Mouse (Mus musculus) bone marrow macrophage, adult 2 months (primary cell): ENCODE results near the gene Irf7. TPM values are rescaled to one million over a fixed set of nuclear protein-coding genes. Genes with fewer than 3 reads are reported as not detected.

Experiments used
- H3K27ac ChIP-seq: 2 replicates; pipeline ENCODE4 v1.5.1; 2012; ENCODE audit warnings: low read depth, low read length; ENCODE audit not compliant: insufficient read depth
- H3K4me1 ChIP-seq: 2 replicates; pipeline ENCODE4 v1.6.1; 2012; ENCODE audit warnings: low read length; ENCODE audit not compliant: control insufficient read depth, insufficient read depth
- H3K4me3 ChIP-seq: 2 replicates; pipeline ENCODE4 v1.5.1; 2012; ENCODE audit warnings: mild to moderate bottlenecking, low read length, moderate library complexity; ENCODE audit not compliant: insufficient read depth
- CTCF ChIP-seq: IDR thresholded peaks from 2 replicates; pipeline ENCODE4 v1.5.1; 2012; ENCODE audit warnings: low read depth, mild to moderate bottlenecking, low read length, moderate library complexity
- POLR2A ChIP-seq: IDR thresholded peaks from 2 replicates; pipeline ENCODE4 v1.6.1; 2012; ENCODE audit warnings: mild to moderate bottlenecking, low read depth, low read length, borderline replicate concordance
- polyA plus RNA-seq: library from polyadenylated mRNA; stranded (reverse); fragments of >200 nt; gene quantifications from 2 replicates; pipeline ENCODE4 v1.2.4, GENCODE M21; 2012; ENCODE audit not compliant: missing spikeins, insufficient read depth, insufficient read length

Irf7 gene
- polyA plus RNA-seq, 1 experiment, result 168 TPM

DNA sequence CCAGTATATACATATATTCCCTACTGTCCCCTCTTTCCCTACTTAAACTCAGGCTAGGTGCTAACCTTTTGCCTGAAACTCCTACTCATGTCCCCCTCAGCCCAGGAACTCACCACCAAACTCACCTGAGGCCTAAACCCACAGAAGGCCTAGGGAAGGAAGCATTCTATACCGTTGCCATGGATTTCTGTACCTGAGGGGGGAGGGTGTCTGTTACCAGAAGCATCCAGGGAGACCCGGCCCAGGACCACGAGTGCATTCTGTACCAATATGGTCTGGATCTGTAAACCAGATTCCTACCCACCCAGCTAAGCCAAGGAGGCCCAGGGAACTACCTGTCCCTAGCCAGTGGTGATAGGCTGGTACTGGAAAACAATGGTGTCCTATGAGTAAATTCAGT lies 52.0 kb downstream of the Irf7 start:
- TF ChIP-seq POLR2A (no peak), CTCF (no peak)
- Histone ChIP-seq H3K4me3 (no peak overlapping the region), H3K27ac (no peak overlapping the region), H3K4me1 (peaks cover 8% of the 10 kb centered on the region)

DNA sequence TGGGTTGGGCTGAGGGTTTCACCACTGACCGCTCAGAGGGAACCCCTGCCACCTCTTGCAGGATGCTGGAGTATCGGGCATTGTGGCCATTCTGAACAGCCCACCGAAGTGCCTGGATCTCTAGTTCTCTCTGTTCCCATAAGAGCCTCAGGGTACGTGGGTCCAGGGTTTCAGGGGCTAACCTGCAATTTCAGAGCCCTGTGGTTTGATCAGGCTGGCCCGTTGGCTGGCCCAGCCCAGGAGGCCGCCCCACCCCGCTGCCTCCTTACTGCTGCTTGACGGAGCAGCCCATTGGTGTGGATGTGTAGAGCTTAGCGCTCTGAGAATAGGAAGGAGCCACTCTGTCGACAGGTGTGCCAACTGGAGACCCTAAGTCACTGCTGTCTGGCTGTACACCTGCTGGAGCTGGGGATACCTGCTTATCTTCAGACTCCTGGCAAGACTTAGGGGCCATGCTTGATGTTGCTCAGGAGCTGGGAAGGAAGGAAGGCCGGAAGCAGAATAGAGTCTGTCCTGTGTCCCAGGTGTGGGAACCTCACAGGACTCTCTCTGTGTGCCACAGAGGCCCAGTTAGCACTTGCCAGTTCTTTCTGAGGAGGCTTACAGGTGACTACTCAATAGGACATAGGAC lies 52.6 kb downstream of the Irf7 start, which contains the start of gene Lmntd2:
Gene Lmntd2 (minus strand): TSS at position 476 of the 631 bp plus-strand sequence.
- H3K4me1 ChIP-seq, result peaks cover 3% of the 10 kb centered on the region
- TF ChIP-seq CTCF (no peak), POLR2A (no peak)
- no peak within 1 kb of the TSS for H3K4me3 ChIP-seq
- H3K27ac ChIP-seq, result no peak within 1 kb of the TSS

DNA sequence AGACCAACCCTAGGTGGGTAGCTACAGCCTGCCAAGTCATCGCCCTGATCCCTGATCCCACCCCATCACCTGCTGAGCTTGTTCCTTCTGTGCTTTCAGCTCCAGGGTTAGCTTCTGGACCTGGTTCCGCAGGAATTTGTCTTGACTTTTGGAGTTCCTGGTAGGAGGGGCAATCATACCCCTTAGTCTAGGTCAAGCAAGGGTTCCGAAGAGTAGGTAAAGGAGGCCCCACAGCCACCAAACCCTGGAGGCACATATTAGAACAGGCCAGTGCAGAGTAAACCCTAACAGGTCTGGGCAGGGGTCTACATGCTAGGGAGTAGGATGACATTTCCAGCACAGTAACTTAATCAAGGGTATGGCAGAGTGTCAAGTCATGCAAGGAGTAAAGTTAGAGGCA lies 53.1 kb downstream of the Irf7 start:
- TF ChIP-seq POLR2A (no peak), CTCF (no peak)
- H3K4me3 ChIP-seq, result no peak overlapping the region
- H3K27ac ChIP-seq, result no peak overlapping the region
- 0 out of 2 replicates have a peak, but pooled peaks cover 2% of the 10 kb centered on the region for H3K4me1 ChIP-seq

Other genes with a start within 250 kb of the Irf7 start
- gene Ifitm6, start 248.6 kb downstream of the Irf7 start, polyA plus RNA-seq, result 31.9 and 45.4 TPM in 2 replicates
- not detected in 2 replicates for gene Gm17387, start 237.3 kb downstream of the Irf7 start, polyA plus RNA-seq
- not detected in 2 replicates for gene B4galnt4, start 205.4 kb downstream of the Irf7 start, polyA plus RNA-seq
- gene Pkp3, start 188.3 kb downstream of the Irf7 start, polyA plus RNA-seq, result not detected in 2 replicates
- gene Sigirr, start 165.9 kb downstream of the Irf7 start, polyA plus RNA-seq, result 1.6 and 3.9 TPM in 2 replicates
- not detected in 2 replicates for gene Ano9, start 148.7 kb downstream of the Irf7 start, polyA plus RNA-seq
- gene Ptdss2, start 144.1 kb downstream of the Irf7 start, polyA plus RNA-seq, result 20.7 and 21.5 TPM in 2 replicates
- 131 and 141 TPM in 2 replicates for gene Rnh1, start 93.6 kb downstream of the Irf7 start, polyA plus RNA-seq
- 29.7 and 36.1 TPM in 2 replicates for gene Hras, start 72.5 kb downstream of the Irf7 start, polyA plus RNA-seq
- gene Lrrc56, start 72.3 kb downstream of the Irf7 start, polyA plus RNA-seq, result 3.4 and 4.1 TPM in 2 replicates
- 0.88 TPM in 1 of 2 replicates, not detected in the other for gene Lmntd2, start 52.4 kb downstream of the Irf7 start, polyA plus RNA-seq
- gene Rassf7, start 50.6 kb downstream of the Irf7 start, polyA plus RNA-seq, result 3.5 and 3.9 TPM in 2 replicates
- 36.2 and 45.2 TPM in 2 replicates for gene Phrf1, start 37.7 kb downstream of the Irf7 start, polyA plus RNA-seq
- gene Cdhr5, start 10.3 kb upstream of the Irf7 start, polyA plus RNA-seq, result not detected in 2 replicates
- not detected in 2 replicates for gene Sct, start 12.7 kb upstream of the Irf7 start, polyA plus RNA-seq
- gene Drd4, start 25.5 kb upstream of the Irf7 start, polyA plus RNA-seq, result not detected in 2 replicates
- gene Deaf1, start 61.2 kb upstream of the Irf7 start, polyA plus RNA-seq, result 27.3 and 37.4 TPM in 2 replicates
- gene Tmem80, start 61.3 kb upstream of the Irf7 start, polyA plus RNA-seq, result 29.8 and 37.8 TPM in 2 replicates
- not detected in 2 replicates for gene Eps8l2, start 72.4 kb upstream of the Irf7 start, polyA plus RNA-seq
- 422 and 438 TPM in 2 replicates for gene Taldo1, start 125.7 kb upstream of the Irf7 start, polyA plus RNA-seq
- 45.8 and 50.5 TPM in 2 replicates for gene Gatd1, start 147.7 kb upstream of the Irf7 start, polyA plus RNA-seq
- not detected in 2 replicates for gene Cend1, start 163.0 kb upstream of the Irf7 start, polyA plus RNA-seq
- gene Slc25a22, start 171.4 kb upstream of the Irf7 start, polyA plus RNA-seq, result 21.4 and 24.8 TPM in 2 replicates
- 4.0 and 5.6 TPM in 2 replicates for gene Pidd1, start 177.5 kb upstream of the Irf7 start, polyA plus RNA-seq
- 2,115 and 2,403 TPM in 2 replicates for gene Rplp2, start 180.9 kb upstream of the Irf7 start, polyA plus RNA-seq
- gene Pnpla2, start 188.7 kb upstream of the Irf7 start, polyA plus RNA-seq, result 92.9 and 94.0 TPM in 2 replicates
- gene Cracr2b, start 194.6 kb upstream of the Irf7 start, polyA plus RNA-seq, result 66.8 and 69.6 TPM in 2 replicates
- gene Cd151, start 200.9 kb upstream of the Irf7 start, polyA plus RNA-seq, result 49.5 and 57.9 TPM in 2 replicates
- gene Polr2l, start 208.7 kb upstream of the Irf7 start, polyA plus RNA-seq, result 4.8 and 5.0 TPM in 2 replicates
- 99.8 and 102 TPM in 2 replicates for gene Tspan4, start 208.8 kb upstream of the Irf7 start, polyA plus RNA-seq